In the genomic region with DNA sequence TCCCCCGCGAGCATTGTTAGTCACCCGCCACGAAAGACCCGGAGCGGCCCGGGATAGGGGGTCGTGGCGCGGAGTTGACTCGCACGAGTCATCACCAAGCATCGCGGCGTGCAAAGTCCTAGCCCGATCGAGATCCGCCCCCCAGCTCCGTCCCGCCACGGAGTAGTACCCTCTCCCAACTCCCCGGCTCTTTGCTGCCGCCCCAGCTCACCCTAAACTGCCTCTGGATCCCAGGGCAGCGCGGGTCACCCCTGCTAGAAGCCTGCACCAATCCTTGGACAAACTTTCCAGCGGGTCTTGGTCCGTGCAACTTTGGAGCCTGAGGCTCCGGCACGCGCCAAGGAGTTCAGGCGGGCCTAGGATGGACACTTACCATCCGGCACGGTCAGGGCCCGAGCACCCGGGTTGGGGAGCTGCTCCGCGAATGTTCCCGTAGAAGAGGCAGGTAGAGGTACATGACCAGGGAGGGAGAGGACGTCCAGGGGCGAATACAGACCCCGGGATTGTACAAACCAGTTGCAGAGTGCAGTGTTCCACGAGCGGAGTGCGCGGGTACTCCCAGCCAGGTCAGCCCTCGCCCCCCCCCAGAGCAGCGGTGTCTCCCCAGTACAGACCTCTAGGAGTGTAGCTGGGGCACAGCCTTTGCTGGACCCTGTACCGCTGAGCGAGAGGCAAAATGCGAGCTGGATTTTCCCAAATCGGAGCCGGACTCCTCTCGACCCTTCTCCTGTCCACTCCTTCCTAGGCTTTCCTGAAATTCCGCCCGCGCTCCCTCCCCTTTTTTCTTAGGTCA, we compare ENCODE assay signal across 8 mouse cellular contexts. TPM values are rescaled to one million over a fixed set of nuclear protein-coding genes. Genes with fewer than 3 reads are reported as not detected.
DNase-seq lines count a peak whose midpoint lies in the region; ATAC-seq lines count a peak whose summit lies in the region.

No protein-coding gene starts in this region.

- ATAC-seq in frontal cortex, adult (ENCODE audit: low TSS enrichment), result peak; percentile 31
- ATAC-seq in forebrain, embryonic 15.5 days (replicated peaks), result peak; percentile 71
- ATAC-seq in hindbrain, embryonic 14.5 days (ENCODE audit: low FRiP score), result peak; percentile 71; the same call in 1 of the 2 replicates
- ATAC-seq in monocyte, adult 5-6 weeks (replicated peaks; ENCODE audit: insufficient number of reproducible peaks, low FRiP score, low TSS enrichment, poor library complexity, severe bottlenecking), result 0 out of 2 replicates have a peak, but pooled peaks have one; percentile 15

- no peaks in the 10 kb centered on the region for H3K9me3 ChIP-seq in forebrain, embryonic 15.5 days
- no peaks in the 10 kb centered on the region for H3K9me3 ChIP-seq in hindbrain, embryonic 14.5 days (ENCODE audit: control insufficient read depth, low read length)

- no peaks in the 10 kb centered on the region; the same call in 1 of the 2 replicates for H3K27me3 ChIP-seq in forebrain, embryonic 15.5 days
- H3K27me3 ChIP-seq in hindbrain, embryonic 14.5 days (ENCODE audit: control insufficient read depth, insufficient read depth, low read length), result peaks cover 26% of the 10 kb centered on the region

- H3K9ac ChIP-seq in forebrain, embryonic 15.5 days (replicated peaks), result peak overlapping the region; percentile 36
- peak overlapping the region; percentile 44 for H3K9ac ChIP-seq in hindbrain, embryonic 14.5 days

- DNase-seq in frontal cortex, postnatal 14 days (ENCODE audit: low spot score in 2 of 2), result no peak
- peak; percentile 53 for DNase-seq in cerebellum, adult 11-12 months
- peak; percentile 62 for DNase-seq in hindbrain, embryonic 14.5 days (ENCODE audit: low spot score)
- peak; percentile 53 for DNase-seq in liver
- peak; percentile 61 for DNase-seq in thymus, postnatal 4 days

- H3K4me1 ChIP-seq in forebrain, embryonic 15.5 days, result peaks cover 24% of the 10 kb centered on the region
- H3K4me1 ChIP-seq in hindbrain, embryonic 14.5 days (replicated peaks; ENCODE audit: control insufficient read depth, insufficient read depth, low read length), result peaks cover 13% of the 10 kb centered on the region

- H3K36me3 ChIP-seq in forebrain, embryonic 15.5 days, result no peaks in the 10 kb centered on the region
- no peaks in the 10 kb centered on the region for H3K36me3 ChIP-seq in hindbrain, embryonic 14.5 days (replicated peaks; ENCODE audit: control insufficient read depth, insufficient read depth)

- under 1% methylated on average over 56 of the region's 56 CpGs for WGBS in forebrain, embryonic 15.5 days
- WGBS in hindbrain, embryonic 14.5 days, result under 1% methylated on average over 56 of the region's 56 CpGs

- H3K4me3 ChIP-seq in forebrain, embryonic 15.5 days, result peak overlapping the region; percentile 44
- peak overlapping the region; percentile 54 for H3K4me3 ChIP-seq in hindbrain, embryonic 14.5 days (replicated peaks; ENCODE audit: low read length)

- no peak overlapping the region for H3K27ac ChIP-seq in forebrain, embryonic 15.5 days (replicated peaks)
- no peak overlapping the region for H3K27ac ChIP-seq in hindbrain, embryonic 14.5 days

- H3K4me2 ChIP-seq in forebrain, embryonic 15.5 days (replicated peaks), result peak overlapping the region; percentile 91
- peak overlapping the region; percentile 92 for H3K4me2 ChIP-seq in hindbrain, embryonic 14.5 days (replicated peaks)

RNA-seq across cellular contexts. Expression of a gene that starts 21.8 kb away (rescaled TPM):
- polyA plus RNA-seq in forebrain, embryonic 15.5 days (2015; fragmentation: Nextera tagmentation; extraction: Ambion mirVana), result 35.0 and 40.0 TPM in 2 replicates
- 44.1 and 45.9 TPM in 2 replicates for polyA plus RNA-seq in hindbrain, embryonic 14.5 days (2014; fragmentation: Nextera tagmentation; extraction: Ambion mirVana)
- 0.10 to 3.2 TPM (median 0.85 TPM) in 3 replicates for total RNA-seq in monocyte, adult 5-6 weeks (2017)

RNA-seq across cellular contexts. Expression of a gene that starts 33.4 kb away (rescaled TPM):
- 18.7 and 19.1 TPM in 2 replicates for polyA plus RNA-seq in forebrain, embryonic 15.5 days (2015; fragmentation: Nextera tagmentation; extraction: Ambion mirVana)
- 14.4 and 17.0 TPM in 2 replicates for polyA plus RNA-seq in hindbrain, embryonic 14.5 days (2014; fragmentation: Nextera tagmentation; extraction: Ambion mirVana)
- total RNA-seq in monocyte, adult 5-6 weeks (2017), result 19.2 to 25.3 TPM (median 20.8 TPM) in 3 replicates

RNA-seq across cellular contexts. Expression of a gene that starts 59.8 kb away (rescaled TPM):
- polyA plus RNA-seq in forebrain, embryonic 15.5 days (2015; fragmentation: Nextera tagmentation; extraction: Ambion mirVana), result 8.4 and 9.0 TPM in 2 replicates
- polyA plus RNA-seq in hindbrain, embryonic 14.5 days (2014; fragmentation: Nextera tagmentation; extraction: Ambion mirVana), result 3.1 and 4.6 TPM in 2 replicates
- 53.3 to 72.9 TPM (median 67.8 TPM) in 3 replicates for total RNA-seq in monocyte, adult 5-6 weeks (2017)

Comparison
In these comparisons a context has a peak if more than half of its experiments do, and no peak if none do; other contexts are left out.
1. ATAC-seq: peak in every context shown above with its lines; median percentile 71 in forebrain, embryonic 15.5 days; 71 in hindbrain, embryonic 14.5 days; 31 in frontal cortex, adult; 15 in monocyte, adult 5-6 weeks.
2. DNase-seq: peak in cerebellum, adult 11-12 months (single experiment), hindbrain, embryonic 14.5 days (single experiment), liver (single experiment) and thymus, postnatal 4 days (single experiment); none in frontal cortex, postnatal 14 days (0 of 2).